Mouse (Mus musculus): ENCODE results near the gene Mrm1. TPM values are rescaled to one million over a fixed set of nuclear protein-coding genes. Genes with fewer than 3 reads are reported as not detected.

Gene Mrm1
- polyA plus RNA-seq, 1 experiment from 2014 or later = 13.8 TPM

DNA sequence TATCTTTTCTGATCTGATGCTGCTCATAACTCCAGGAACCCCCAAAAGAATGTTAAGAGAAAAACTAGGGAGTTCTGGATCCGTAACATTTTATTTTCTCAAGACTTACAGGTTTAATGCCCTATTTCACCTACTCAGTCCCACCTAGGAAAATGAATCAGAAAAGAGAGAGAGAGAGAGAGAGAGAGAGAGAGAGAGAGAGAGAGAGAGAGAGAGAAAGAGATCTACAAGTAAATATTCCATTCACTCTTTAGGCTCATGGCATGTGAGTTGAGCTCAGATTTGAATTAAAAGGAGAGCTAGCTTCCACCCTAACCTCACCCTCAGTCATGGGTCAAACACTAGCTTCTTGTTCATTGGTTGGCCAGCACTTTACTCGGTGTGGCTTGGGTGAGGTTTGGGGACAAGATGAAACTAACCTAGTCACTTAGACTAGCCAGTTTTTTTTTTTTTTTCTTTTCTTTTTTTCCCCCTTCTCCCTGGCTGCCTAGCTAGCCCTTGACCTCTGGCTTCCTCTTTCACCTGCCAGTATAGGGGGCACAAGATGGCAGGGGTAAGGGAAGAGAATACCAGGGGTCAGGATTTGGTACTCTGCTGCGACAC is 8.7 kb upstream of the Mrm1 start:
- peaks cover 22% of the 10 kb centered on the region for H3K4me1 ChIP-seq
- H3K4me2 ChIP-seq = peak overlapping the region; percentile 83
- no peak for ATAC-seq (ENCODE audit: insufficient number of reproducible peaks, low FRiP score, low TSS enrichment, low read depth)
- H3K27ac ChIP-seq = no peak overlapping the region; the same call in 1 of the 2 replicates
- H3K9ac ChIP-seq = peak overlapping the region; percentile 55; the same call in 1 of the 2 replicates
- peak overlapping the region; percentile 67 for H3K4me3 ChIP-seq
- no peaks in the 10 kb centered on the region for H3K9me3 ChIP-seq
- H3K27me3 ChIP-seq = no peaks in the 10 kb centered on the region
- 40% methylated on average over 3 of the region's 3 CpGs for WGBS
- H3K36me3 ChIP-seq = peaks cover 28% of the 10 kb centered on the region

DNA sequence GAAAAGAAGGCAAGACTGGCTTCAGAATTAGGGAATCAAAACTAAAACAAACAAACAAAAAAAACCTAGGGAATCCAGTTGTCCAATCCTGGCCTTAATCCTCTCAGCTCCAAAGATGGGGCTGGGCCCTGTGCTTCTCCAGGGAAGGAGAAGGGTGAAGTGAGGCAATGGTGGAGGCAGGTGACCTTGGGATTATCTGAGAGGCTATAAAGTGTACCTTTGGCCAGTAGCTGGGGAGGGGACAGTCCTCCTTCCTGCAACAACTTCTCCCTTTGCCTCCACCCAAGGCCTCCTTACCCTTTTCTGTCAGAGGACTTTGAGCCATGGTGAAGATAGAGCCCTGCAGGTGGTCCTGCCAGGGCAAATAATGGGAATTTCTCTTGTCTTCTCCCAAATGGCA is 8.2 kb upstream of the Mrm1 start:
- Histone ChIP-seq H3K27me3 (no peaks in the 10 kb centered on the region), H3K9me3 (no peaks in the 10 kb centered on the region), H3K4me2 (no peak overlapping the region), H3K36me3 (peaks cover 26% of the 10 kb centered on the region), H3K9ac (no peak overlapping the region), H3K4me3 (no peak overlapping the region), H3K4me1 (peaks cover 23% of the 10 kb centered on the region), H3K27ac (no peak overlapping the region)
- ATAC-seq (ENCODE audit: insufficient number of reproducible peaks, low FRiP score, low TSS enrichment, low read depth) = no peak

DNA sequence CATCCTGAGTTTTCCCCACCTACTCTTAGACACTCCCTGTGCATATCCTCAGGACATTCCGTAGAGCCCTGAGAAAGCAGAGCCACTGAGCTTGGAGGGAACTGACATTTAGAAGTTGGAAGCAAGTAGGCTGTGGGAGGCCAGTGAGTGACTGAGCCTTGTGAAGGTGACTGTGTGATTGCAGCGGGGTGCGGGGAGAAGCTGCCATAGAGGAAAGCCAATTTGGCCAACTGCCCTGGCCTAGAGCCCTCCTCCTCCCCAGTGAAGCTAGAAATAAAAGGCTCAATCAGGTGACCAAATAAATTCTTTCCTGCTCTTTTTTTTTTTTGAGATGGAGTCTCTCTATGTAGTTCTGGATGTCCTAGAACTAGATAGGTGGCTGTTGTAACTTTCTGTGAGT is 6.9 kb upstream of the Mrm1 start:
- WGBS = 48% methylated on average over 3 of the region's 3 CpGs
- Histone ChIP-seq H3K4me2 (no peak overlapping the region), H3K4me3 (no peak overlapping the region), H3K4me1 (peaks cover 23% of the 10 kb centered on the region), H3K27me3 (no peaks in the 10 kb centered on the region), H3K27ac (no peak overlapping the region; the same call in 1 of the 2 replicates), H3K36me3 (peaks cover 15% of the 10 kb centered on the region), H3K9me3 (no peaks in the 10 kb centered on the region), H3K9ac (no peak overlapping the region)
- ATAC-seq (ENCODE audit: insufficient number of reproducible peaks, low FRiP score, low TSS enrichment, low read depth) = no peak

DNA sequence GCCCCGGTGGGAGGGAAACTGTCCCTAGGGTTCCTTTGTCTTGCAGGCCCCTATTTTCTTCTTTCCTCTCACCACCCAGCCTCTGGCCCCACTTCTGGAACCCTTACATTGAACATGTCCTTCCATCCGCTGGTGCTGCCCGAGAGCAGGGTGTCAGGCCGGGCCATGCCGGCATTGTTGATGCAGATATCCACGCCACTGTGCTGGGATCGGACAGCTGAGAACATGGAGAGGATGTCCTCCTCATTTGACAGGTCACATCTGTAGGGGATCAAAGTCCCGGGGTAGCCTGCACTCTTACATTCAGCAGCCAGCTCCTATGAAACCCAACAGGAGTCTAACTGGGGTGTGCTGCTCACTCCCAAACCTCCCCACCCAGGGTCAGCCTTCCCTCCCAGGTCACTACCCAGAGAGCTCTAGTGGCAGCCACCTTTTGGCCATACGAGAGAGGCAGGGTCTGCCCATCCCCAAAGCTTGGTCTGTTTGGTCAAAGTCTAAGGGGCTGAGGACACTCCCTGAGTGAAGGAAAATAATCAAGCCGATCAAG is 6.0 kb upstream of the Mrm1 start:
- ATAC-seq (ENCODE audit: insufficient number of reproducible peaks, low FRiP score, low TSS enrichment, low read depth) = no peak
- peaks cover 23% of the 10 kb centered on the region for H3K4me1 ChIP-seq
- no peak overlapping the region for H3K4me3 ChIP-seq
- no peaks in the 10 kb centered on the region for H3K9me3 ChIP-seq
- no peaks in the 10 kb centered on the region for H3K27me3 ChIP-seq
- H3K36me3 ChIP-seq = peaks cover 10% of the 10 kb centered on the region; the same call in 1 of the 2 replicates
- H3K4me2 ChIP-seq = no peak overlapping the region
- WGBS = 84% methylated on average over 10 of the region's 10 CpGs
- H3K27ac ChIP-seq = no peak overlapping the region
- H3K9ac ChIP-seq = no peak overlapping the region

DNA sequence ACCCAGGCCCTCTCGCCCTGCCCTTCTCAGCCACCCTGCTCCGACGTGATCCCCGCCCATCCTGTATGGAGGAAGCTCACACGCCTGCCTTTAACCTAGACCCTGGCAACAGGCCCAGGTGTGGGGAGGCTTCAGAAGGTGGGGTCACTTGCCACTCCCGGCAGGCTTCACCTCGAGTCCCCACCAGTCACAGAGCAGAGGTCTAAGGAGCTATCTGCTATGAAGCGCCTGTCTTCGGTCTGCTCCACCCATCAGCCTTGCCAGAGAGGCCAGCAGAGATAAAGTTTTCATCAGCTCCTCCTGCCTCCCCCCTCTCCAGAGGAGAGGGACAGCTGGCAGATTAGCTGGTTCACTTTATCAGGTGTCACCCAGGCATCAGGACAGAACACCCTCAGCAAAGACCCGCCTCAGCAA is 4.2 kb upstream of the Mrm1 start:
- no peaks in the 10 kb centered on the region for H3K27me3 ChIP-seq
- no peak for ATAC-seq (ENCODE audit: insufficient number of reproducible peaks, low FRiP score, low TSS enrichment, low read depth)

DNA sequence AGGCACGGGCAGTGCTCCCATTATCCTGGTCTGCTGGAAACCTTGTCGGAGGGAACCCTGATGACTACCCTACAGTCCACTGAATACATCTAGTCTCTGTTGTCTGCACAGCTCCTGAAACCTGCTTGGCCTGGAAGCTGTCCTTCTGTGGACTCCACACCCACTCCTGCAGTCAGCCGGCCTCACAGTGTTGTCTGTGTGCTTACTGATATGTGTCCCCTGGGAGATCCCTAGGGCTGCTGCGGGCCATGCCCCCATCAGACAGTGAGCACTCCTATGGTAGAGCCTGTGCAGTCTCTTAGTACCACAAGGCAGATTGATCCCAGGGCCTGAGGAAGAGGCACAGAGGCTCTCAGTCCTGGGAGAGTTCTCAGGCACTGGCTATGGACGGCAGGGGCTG is 3.2 kb upstream of the Mrm1 start:
- Histone ChIP-seq H3K27me3 (no peaks in the 10 kb centered on the region), H3K9ac (no peak overlapping the region), H3K4me3 (no peak overlapping the region), H3K9me3 (no peaks in the 10 kb centered on the region), H3K36me3 (0 out of 2 replicates have a peak, but pooled peaks cover 5% of the 10 kb centered on the region), H3K27ac (no peak overlapping the region), H3K4me2 (no peak overlapping the region), H3K4me1 (peaks cover 36% of the 10 kb centered on the region)
- no peak for ATAC-seq (ENCODE audit: insufficient number of reproducible peaks, low FRiP score, low TSS enrichment, low read depth)
- 86% methylated on average over 5 of the region's 5 CpGs for WGBS

More for the DNA sequence above, 4.2 kb upstream of the Mrm1 start:
- Histone ChIP-seq H3K36me3 (0 out of 2 replicates have a peak, but pooled peaks cover 5% of the 10 kb centered on the region), H3K4me1 (peaks cover 37% of the 10 kb centered on the region), H3K27ac (no peak overlapping the region), H3K9ac (no peak overlapping the region), H3K4me2 (no peak overlapping the region), H3K4me3 (no peak overlapping the region), H3K9me3 (no peaks in the 10 kb centered on the region)
- WGBS = 54% methylated on average over 10 of the region's 10 CpGs

DNA sequence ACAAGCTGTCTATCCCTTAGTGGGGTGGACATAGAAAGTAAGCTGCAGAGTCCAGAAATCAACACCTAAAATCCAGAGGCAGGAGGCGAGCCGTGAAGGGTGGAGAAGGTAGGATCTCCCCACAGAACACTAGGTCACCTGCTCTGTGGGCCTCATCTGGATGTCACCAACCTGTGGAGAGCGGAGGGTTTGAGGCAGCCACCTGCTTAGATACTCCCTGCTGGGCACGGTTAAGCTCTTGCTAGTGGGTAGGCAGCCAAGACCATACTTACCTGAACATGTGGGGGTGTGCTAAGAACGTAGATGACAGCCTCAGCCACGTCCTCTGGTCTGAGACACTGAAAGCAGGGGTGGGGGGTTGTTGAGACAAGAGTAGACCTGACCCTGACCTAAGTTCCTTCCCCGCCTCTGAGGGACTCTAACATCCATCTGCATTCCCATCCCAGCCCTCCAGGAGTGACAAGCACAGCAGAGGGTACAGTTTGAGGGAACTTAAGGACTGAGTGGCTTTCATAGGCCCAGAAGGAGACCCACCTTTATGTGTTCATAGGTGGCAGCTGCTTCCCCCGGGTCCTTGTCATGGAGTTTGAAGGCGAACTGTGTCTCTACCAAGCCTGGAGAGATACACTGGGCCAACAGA is 1.9 kb upstream of the Mrm1 start:
- no peaks in the 10 kb centered on the region for H3K27me3 ChIP-seq
- peaks cover 32% of the 10 kb centered on the region for H3K4me1 ChIP-seq
- H3K36me3 ChIP-seq = 0 out of 2 replicates have a peak, but pooled peaks cover 5% of the 10 kb centered on the region
- no peak for ATAC-seq (ENCODE audit: insufficient number of reproducible peaks, low FRiP score, low TSS enrichment, low read depth)
- no peak overlapping the region for H3K27ac ChIP-seq
- no peaks in the 10 kb centered on the region for H3K9me3 ChIP-seq
- no peak overlapping the region for H3K9ac ChIP-seq
- 82% methylated on average over 9 of the region's 9 CpGs for WGBS
- H3K4me2 ChIP-seq = no peak overlapping the region
- H3K4me3 ChIP-seq = no peak overlapping the region

DNA sequence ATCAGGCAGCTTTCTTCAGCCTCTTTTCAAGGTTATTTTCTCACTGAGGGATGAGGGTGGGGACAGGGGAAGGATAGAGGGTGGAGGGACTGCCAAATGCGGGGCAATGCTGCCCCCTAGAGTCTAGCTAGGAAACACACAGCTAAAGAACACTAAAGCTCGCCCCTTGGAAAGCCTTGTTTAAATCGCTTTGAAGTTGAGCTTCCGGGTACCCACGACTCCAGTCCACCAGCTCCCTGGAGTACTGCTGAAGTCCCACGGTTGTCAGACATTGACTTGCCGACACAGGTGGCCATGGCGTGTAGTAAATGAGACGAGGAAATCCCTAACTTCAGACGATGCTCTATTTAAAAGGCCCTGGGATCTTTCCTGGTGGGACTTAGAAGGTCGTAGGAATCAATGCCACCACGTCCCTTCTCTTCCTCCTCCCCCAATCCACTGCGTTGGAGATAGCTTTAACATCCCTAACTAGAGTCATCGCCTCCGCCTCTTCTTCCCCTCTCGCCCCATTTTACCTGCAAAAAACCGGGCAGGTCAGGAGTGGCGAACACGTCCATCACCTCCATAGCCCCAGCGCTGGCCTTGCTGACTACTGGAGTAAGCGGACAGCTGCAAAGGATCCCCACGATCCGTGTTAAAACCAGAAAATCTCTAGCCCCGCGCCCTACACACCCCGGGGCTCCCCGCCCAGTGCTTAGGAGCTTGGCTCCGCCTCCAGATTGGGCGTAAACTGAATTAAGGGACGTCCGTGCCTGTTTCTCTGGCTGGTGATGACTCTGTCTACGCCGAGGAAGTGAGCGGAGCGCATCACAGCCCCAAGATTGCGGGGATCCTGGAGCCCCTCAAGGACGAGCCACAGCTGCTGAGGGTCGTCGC is 992 bp downstream of the Mrm1 start:
- ATAC-seq (ENCODE audit: insufficient number of reproducible peaks, low FRiP score, low TSS enrichment, low read depth) = peak; percentile 43; the same call in 1 of the 2 replicates
- Histone ChIP-seq H3K4me3 (peak overlapping the region; percentile 76), H3K27ac (peak overlapping the region; percentile 88), H3K27me3 (no peaks in the 10 kb centered on the region), H3K36me3 (0 out of 2 replicates have a peak, but pooled peaks cover 5% of the 10 kb centered on the region), H3K9me3 (no peaks in the 10 kb centered on the region), H3K4me1 (peaks cover 23% of the 10 kb centered on the region), H3K4me2 (peak overlapping the region; percentile 99), H3K9ac (peak overlapping the region; percentile 68)
- under 1% methylated on average over 39 of the region's 39 CpGs for WGBS

DNA sequence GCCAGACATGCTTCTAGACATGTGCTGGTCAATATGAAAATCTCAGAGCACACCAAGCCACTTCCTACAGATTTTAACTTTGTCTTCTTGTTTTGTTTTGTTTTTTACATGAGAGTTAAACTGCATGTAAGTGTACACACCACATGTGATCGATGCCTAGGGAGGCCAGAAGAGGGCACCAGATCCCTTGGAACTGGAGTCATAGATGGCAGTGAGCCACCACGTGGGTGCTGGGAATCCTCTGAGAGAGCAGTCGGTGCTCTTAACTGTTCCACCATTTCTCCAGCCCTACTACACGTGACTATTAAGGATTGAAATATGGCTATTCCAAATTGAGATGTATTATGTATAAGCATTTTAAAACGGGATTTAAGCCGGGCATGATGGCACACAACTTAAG is 2.0 kb downstream of the Mrm1 start:
- no peak overlapping the region for H3K4me3 ChIP-seq
- ATAC-seq (ENCODE audit: insufficient number of reproducible peaks, low FRiP score, low TSS enrichment, low read depth) = no peak
- no peaks in the 10 kb centered on the region for H3K27me3 ChIP-seq
- H3K4me2 ChIP-seq = no peak overlapping the region
- H3K27ac ChIP-seq = no peak overlapping the region
- H3K9ac ChIP-seq = no peak overlapping the region
- 82% methylated on average over 6 of the region's 6 CpGs for WGBS
- no peaks in the 10 kb centered on the region for H3K9me3 ChIP-seq
- peaks cover 20% of the 10 kb centered on the region for H3K4me1 ChIP-seq
- peaks cover 5% of the 10 kb centered on the region; the same call in 1 of the 2 replicates for H3K36me3 ChIP-seq

DNA sequence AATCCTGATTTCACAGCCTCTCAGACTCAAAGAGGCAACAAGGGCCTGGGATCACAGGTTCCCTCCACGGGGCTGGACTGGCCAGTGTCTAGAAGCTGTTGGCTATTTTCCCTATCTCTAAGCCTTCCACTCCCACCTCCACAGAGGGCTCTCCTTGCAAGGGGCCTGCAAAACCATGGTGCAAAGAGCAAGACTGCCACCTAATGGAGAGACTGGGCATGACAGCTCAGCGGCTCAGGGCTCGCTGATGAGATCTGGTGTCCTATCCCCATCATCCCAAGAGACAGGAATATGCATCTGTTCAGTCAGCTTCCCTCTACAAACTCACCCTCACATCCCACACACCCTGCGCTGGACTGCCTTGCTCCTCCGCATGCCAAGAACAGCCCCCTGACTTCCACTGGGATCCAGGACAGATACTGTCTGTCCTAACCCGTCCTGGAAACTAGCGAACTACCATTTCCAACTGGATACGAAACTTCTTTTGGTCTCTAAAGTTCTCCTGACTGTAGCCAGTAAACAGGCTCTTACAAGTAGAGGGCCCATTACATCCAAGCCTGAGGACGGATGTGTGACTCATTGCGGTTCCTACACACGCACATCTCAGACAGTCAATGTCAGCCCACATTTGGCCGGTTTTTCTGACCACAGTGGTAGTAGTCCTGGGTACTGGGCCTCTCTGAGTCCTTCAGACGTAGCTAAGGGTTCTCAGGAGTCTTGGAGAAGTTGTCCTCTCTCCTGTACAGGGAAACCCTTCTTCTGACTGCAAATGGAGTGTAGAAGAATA is 5.4 kb downstream of the Mrm1 start:
- Histone ChIP-seq H3K4me2 (no peak overlapping the region), H3K4me3 (no peak overlapping the region), H3K9ac (no peak overlapping the region), H3K4me1 (peaks cover 9% of the 10 kb centered on the region), H3K36me3 (peaks cover 7% of the 10 kb centered on the region; the same call in 1 of the 2 replicates), H3K27ac (0 out of 2 replicates have a peak overlapping the region, but pooled peaks have one; percentile 27), H3K27me3 (no peaks in the 10 kb centered on the region), H3K9me3 (no peaks in the 10 kb centered on the region)
- no peak for ATAC-seq (ENCODE audit: insufficient number of reproducible peaks, low FRiP score, low TSS enrichment, low read depth)
- 55% methylated on average over 13 of the region's 13 CpGs for WGBS

DNA sequence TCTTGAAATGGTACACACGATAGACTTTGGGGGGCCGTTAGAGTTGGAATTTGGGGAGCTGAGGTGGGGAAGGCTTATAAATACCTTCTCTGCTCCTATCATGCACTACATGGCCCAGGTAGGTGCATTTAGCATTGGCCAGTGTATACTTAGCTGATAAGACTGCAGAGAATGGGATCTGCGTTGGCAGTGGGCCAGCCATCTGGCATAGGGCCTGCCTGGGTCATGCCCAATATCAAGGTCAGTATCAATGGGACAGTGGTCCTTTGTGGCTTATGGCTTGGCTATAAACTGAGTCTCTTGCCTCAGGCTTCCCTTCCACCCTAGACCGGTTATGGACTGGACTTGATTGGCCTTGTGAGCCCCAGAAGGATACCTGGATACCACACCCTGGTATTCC is 14.9 kb downstream of the Mrm1 start:
- Histone ChIP-seq H3K36me3 (no peaks in the 10 kb centered on the region), H3K27me3 (no peaks in the 10 kb centered on the region), H3K27ac (no peak overlapping the region), H3K9ac (no peak overlapping the region), H3K4me2 (no peak overlapping the region), H3K4me3 (no peak overlapping the region), H3K9me3 (no peaks in the 10 kb centered on the region), H3K4me1 (no peaks in the 10 kb centered on the region)
- 85% methylated on average over 4 of the region's 4 CpGs for WGBS
- ATAC-seq (ENCODE audit: insufficient number of reproducible peaks, low FRiP score, low TSS enrichment, low read depth) = 0 out of 2 replicates have a peak, but pooled peaks have one; percentile 36
